Mouse (Mus musculus) right cerebral cortex, adult 18-20 months (tissue): ENCODE measurements around the gene 1700092M07Rik.
"Not testable (repeated sequence)": the region's sequence is repeated elsewhere in the genome, so short reads cannot be mapped to it uniquely, and the experiment has no call there.

Experiments used
- DNase-seq: peaks from one replicate; pipeline ENCODE4 v3.0.0; 2022; ENCODE audit warnings: mixed read lengths

Gene 1700092M07Rik

GRCm38 (mm10) chr19:8716767-8717475, 23.6 kb upstream of the 1700092M07Rik start:
- DNase-seq: no peak

GRCm38 (mm10) chr19:8718357-8718756, 22.2 kb upstream of the 1700092M07Rik start:
- DNase-seq: no peak

GRCm38 (mm10) chr19:8719037-8719436, 21.5 kb upstream of the 1700092M07Rik start:
- DNase-seq: not testable (repeated sequence)

- DNase-seq: no peak
Observed at GRCm38 (mm10) chr19:8721378-8721777, 19.1 kb upstream of the 1700092M07Rik start.

- DNase-seq: no peak
Observed at GRCm38 (mm10) chr19:8722021-8722420, 18.5 kb upstream of the 1700092M07Rik start.

GRCm38 (mm10) chr19:8722559-8722906, 18.0 kb upstream of the 1700092M07Rik start:
- DNase-seq: no peak

GRCm38 (mm10) chr19:8722907-8723573, 17.5 kb upstream of the 1700092M07Rik start, which contains the start of gene Slc3a2:
Gene Slc3a2 (minus strand): TSS chr19:8723369.
- DNase-seq: peak; percentile 98

- DNase-seq: no peak
Observed at GRCm38 (mm10) chr19:8723574-8724346, 16.8 kb upstream of the 1700092M07Rik start.

- no peak for DNase-seq
Observed at GRCm38 (mm10) chr19:8724392-8724791, 16.1 kb upstream of the 1700092M07Rik start.

GRCm38 (mm10) chr19:8725081-8725613, 15.4 kb upstream of the 1700092M07Rik start:
- DNase-seq: no peak

GRCm38 (mm10) chr19:8726609-8727390, 13.7 kb upstream of the 1700092M07Rik start:
- DNase-seq: no peak

- no peak for DNase-seq
Observed at GRCm38 (mm10) chr19:8727495-8728114, 12.9 kb upstream of the 1700092M07Rik start.

GRCm38 (mm10) chr19:8728335-8729099, 12.0 kb upstream of the 1700092M07Rik start:
- not testable (repeated sequence) for DNase-seq

- no peak for DNase-seq
Observed at GRCm38 (mm10) chr19:8734334-8734733, 6.2 kb upstream of the 1700092M07Rik start.

GRCm38 (mm10) chr19:8735389-8736159, 4.9 kb upstream of the 1700092M07Rik start, which contains the start of gene Wdr74:
Gene Wdr74 (plus strand): TSS chr19:8735827.
- DNase-seq: peak; percentile 94

- DNase-seq: no peak
Observed at GRCm38 (mm10) chr19:8736160-8736467, 4.4 kb upstream of the 1700092M07Rik start.

- DNase-seq: no peak
Observed at GRCm38 (mm10) chr19:8738911-8739310, 1.6 kb upstream of the 1700092M07Rik start.

- no peak for DNase-seq
Observed at GRCm38 (mm10) chr19:8739646-8740045, 872 bp upstream of the 1700092M07Rik start.

- peak; percentile 97 for DNase-seq
Observed at GRCm38 (mm10) chr19:8741243-8741869, 838 bp downstream of the 1700092M07Rik start, which contains the start of gene Stx5a. Gene Stx5a (plus strand): TSS chr19:8741413.

- DNase-seq: no peak
Observed at GRCm38 (mm10) chr19:8742176-8742575, 1.7 kb downstream of the 1700092M07Rik start.
